Mouse (Mus musculus) CH12F3 (cell line): Measurements from ENCODE around the gene Zfp507.

Experiments used
- in situ Hi-C: fragments of 300-500 bp; cut with MboI; formaldehyde crosslinking; loops from 2 replicates; pipeline ENCODE4 v1.14.3; 2020; ENCODE audit warnings: low sequenced_read_pairs

Zfp507 gene

GRCm38 (mm10) chr7:35802906-35803595 lies at the start of gene Zfp507:
Gene Zfp507 (minus strand): TSS chr7:35803003.
- in situ Hi-C loops, result no loop called here

- in situ Hi-C loops, result no loop called here
These were observed 47.6 kb upstream of the Zfp507 start for GRCm38 (mm10) chr7:35850426-35850825.

GRCm38 (mm10) chr7:35848526-35848925 lies 45.7 kb upstream of the Zfp507 start:
- in situ Hi-C loops, result no loop called here

GRCm38 (mm10) chr7:35840504-35840903 lies 37.7 kb upstream of the Zfp507 start:
- in situ Hi-C loops, result no loop called here

- in situ Hi-C loops, result no loop called here
These were observed 34.0 kb upstream of the Zfp507 start for GRCm38 (mm10) chr7:35836851-35837250.

- in situ Hi-C loops, result no loop called here
These were observed 33.6 kb upstream of the Zfp507 start for GRCm38 (mm10) chr7:35836415-35836814.

GRCm38 (mm10) chr7:35830119-35830518 lies 27.3 kb upstream of the Zfp507 start:
- in situ Hi-C loops, result no loop called here

GRCm38 (mm10) chr7:35823906-35824305 lies 21.1 kb upstream of the Zfp507 start:
- in situ Hi-C loops, result no loop called here

GRCm38 (mm10) chr7:35822320-35822719 lies 19.5 kb upstream of the Zfp507 start:
- in situ Hi-C loops, result no loop called here

- in situ Hi-C loops, result no loop called here
These were observed 18.6 kb upstream of the Zfp507 start for GRCm38 (mm10) chr7:35821357-35821756.

GRCm38 (mm10) chr7:35819486-35819885 lies 16.7 kb upstream of the Zfp507 start:
- in situ Hi-C loops, result no loop called here

- in situ Hi-C loops, result no loop called here
These were observed 12.2 kb upstream of the Zfp507 start for GRCm38 (mm10) chr7:35814759-35815551.

GRCm38 (mm10) chr7:35813306-35813705 lies 10.5 kb upstream of the Zfp507 start:
- in situ Hi-C loops, result no loop called here

- in situ Hi-C loops, result no loop called here
These were observed 7.9 kb upstream of the Zfp507 start for GRCm38 (mm10) chr7:35810736-35811135.

GRCm38 (mm10) chr7:35804206-35804605 lies 1.4 kb upstream of the Zfp507 start:
- in situ Hi-C loops, result no loop called here

GRCm38 (mm10) chr7:35802201-35802905 lies 450 bp downstream of the Zfp507 start:
- in situ Hi-C loops, result no loop called here

- in situ Hi-C loops, result no loop called here
These were observed 6.7 kb downstream of the Zfp507 start for GRCm38 (mm10) chr7:35796123-35796522.

- in situ Hi-C loops, result no loop called here
These were observed 8.6 kb downstream of the Zfp507 start for GRCm38 (mm10) chr7:35794145-35794664.

- in situ Hi-C loops, result no loop called here
These were observed 10.5 kb downstream of the Zfp507 start for GRCm38 (mm10) chr7:35792150-35792848.

- in situ Hi-C loops, result no loop called here
These were observed 11.9 kb downstream of the Zfp507 start for GRCm38 (mm10) chr7:35790926-35791325.

- in situ Hi-C loops, result no loop called here
These were observed 12.6 kb downstream of the Zfp507 start for GRCm38 (mm10) chr7:35790201-35790600.
